Mouse (Mus musculus): ENCODE measurements around the gene Dmrtc1a. TPM values are rescaled to one million over a fixed set of nuclear protein-coding genes. Genes with fewer than 3 reads are reported as not detected.
"Not testable (repeated sequence)": the region's sequence is repeated elsewhere in the genome, so short reads cannot be mapped to it uniquely, and the experiment has no call there.

The Dmrtc1a gene
- total RNA-seq (2021), result 1 to 10 TPM in 1 of 2 experiments, under 1 TPM in 1; 0.50 to 4.5 TPM
- long read RNA-seq, experiment 1, partial matches to known transcripts, result 0 of 3 reads
- long read RNA-seq, experiment 1, other reads (novel, unspliced or antisense), result 3 of 3 reads
- long read RNA-seq, experiment 2, partial matches to known transcripts, result 1 of 2 reads
- long read RNA-seq, experiment 2, other reads (novel, unspliced or antisense), result 1 of 2 reads

GRCm38 (mm10) chrX:102908587-102908986, at the start of gene Dmrtc1a, which contains the start of gene 1700011M02Rik:
Dmrtc1a (minus strand) TSS chrX:102908687.
1700011M02Rik (plus strand) TSS chrX:102908905.
- DNase-seq (ENCODE audit: low spot score in 2 of 2), result not testable (repeated sequence)

- DNase-seq (ENCODE audit: low spot score in 2 of 2), result not testable (repeated sequence)
Observed at GRCm38 (mm10) chrX:102950136-102950535, 41.6 kb upstream of the Dmrtc1a start.

DNA sequence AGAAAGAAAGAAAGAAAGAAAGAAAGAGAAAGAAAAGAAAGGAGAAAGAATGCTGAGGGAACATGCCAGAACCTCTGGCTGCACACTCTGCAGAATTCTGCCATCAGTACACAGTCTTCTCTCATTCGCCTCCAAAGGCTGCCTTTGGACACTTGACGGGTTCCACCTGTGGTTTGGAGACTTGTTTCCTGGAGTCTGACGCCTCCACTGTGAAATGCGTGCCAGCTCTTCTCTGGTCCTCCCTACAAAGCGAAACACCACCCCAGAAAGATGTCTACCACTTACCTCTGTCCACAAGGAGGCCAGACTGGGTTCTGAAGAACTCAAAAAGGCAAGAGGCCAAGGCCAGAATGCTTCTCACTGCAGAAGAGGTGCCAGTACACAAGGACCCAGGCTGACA, 28.3 kb upstream of the Dmrtc1a start:
- no peak for DNase-seq (ENCODE audit: low spot score in 2 of 2)

DNA sequence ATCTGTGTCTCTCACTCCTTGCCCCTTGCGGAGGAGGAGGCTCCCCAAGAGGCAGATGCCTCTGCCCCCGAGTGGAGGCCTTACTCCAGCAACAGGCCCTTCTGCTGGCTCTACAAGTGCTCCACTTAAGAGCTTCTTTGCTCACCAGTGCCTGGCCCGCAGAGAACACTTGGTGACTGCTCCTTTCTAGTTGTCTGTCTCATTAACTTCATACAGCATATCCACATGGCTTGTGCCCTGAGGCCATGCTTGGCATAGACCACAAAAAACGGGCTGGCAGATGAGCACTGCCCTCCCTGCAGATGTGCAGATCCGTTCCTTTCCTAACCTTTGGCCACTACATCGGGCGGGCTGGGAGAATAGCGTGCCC, 25.9 kb upstream of the Dmrtc1a start:
- DNase-seq (ENCODE audit: low spot score in 2 of 2), result no peak

DNA sequence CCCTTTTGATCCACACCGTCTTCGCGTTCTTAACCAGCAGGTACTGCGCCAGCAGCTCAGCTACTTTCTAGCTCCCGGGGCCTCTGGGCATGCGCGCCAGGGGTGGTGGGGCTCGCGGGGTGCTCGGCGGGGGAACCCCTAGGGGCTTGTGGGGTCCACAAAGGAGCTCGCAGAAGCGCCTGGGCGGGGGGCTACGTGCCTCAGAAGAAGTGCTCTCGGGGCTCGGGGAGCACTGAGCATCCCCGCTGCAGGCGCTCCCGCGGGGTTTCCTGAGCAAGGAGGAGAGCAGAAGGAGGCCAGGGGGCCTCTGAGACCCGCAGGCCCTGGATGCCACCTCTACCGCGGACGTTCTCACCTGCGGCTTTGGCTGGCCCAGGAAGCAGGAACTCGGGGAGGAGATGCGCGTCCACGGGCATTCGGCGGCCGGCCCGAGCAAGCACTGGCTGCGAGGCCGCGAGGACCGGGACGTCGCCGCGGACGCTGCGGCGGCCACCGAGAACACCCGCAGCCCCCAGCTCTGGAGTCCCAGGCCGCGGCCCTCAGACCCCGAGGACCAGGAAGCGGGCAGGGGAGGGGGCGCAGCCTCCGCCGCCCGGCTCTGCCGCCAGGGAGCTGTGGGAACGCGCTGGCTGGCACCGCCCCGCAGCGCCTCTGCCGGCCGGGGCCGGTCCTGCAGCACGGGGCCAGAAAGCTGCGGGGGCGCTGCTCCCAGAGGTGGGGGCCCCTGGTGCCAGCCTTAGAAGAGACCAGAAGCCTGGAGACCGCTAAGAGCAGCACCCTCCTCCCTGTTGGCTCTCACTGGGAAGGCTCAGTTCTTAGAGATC, 25.3 kb upstream of the Dmrtc1a start:
- DNase-seq (ENCODE audit: low spot score in 2 of 2), result peak; percentile 30 to 43

DNA sequence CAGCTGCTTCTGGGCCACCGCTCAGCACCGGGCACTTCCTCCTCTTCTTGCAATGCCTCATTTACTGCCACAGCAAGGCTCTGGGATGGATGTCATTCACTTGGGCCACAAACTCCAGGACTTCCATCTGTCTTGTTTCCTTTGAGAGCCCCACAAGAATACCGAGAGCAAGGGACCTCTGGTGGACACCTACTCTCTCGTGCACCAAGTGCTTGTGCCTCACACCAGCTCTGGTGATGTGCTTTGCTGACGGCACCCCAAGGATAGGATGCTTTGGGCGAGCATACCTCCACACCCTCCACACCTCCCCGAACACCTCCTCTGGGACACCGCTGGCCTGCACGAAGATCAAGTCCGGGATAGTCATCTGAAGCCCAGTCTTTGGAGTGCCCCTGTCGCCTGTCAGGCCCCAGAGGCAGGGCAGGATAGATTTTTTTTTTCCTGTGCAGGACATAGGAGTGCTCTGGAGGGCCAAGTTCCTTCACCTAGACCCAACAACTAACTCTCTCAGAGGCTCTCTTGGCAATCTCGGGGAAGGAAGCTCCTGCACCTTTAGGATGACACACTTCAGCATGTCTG, 24.6 kb upstream of the Dmrtc1a start:
- no peak for DNase-seq (ENCODE audit: low spot score in 2 of 2)

DNA sequence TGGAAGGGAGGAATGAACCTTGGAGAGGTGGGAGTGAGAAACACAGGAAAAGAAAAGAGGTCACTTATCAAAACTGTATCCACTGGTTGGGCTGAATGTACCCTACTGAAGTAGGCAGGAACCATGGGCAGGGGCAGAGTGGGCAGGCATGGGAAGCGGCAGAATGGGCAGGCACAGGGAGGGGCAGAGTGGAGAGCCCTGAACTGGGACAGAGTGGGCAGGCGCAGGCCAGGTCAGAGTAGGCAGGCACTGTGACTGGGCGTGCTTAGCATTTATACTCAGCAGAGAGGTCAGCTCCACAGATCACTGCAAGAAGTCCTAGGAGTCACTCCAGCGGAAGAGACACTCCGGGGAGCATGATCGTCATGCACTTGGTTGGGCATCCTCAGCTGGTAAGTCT, 19.6 kb upstream of the Dmrtc1a start, which contains the start of gene 1700018G05Rik:
Gene 1700018G05Rik, plus strand, starts transcription at position 301 of the 400 bp plus-strand sequence.
- DNase-seq (ENCODE audit: low spot score in 2 of 2), result not testable (repeated sequence)

DNA sequence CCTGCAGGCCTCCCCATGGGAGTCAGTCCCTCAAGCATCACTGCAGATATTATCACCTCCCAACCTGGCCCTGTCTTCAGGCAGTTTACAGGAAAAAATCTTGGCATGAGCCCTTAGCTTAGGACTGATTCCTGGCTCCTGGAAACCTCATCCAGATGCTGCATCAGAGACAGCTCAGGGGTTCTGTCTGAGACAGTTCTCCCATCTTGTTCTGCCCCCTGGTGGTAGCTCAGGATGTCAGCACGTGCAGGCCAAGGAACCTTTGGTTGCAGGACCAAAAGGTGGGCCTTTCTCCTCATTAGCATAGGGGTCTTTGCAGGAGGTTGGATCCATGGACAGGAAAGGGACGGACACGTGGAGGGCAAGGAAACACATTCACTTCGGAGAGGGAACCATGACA, 18.2 kb upstream of the Dmrtc1a start:
- DNase-seq (ENCODE audit: low spot score in 2 of 2), result not testable (repeated sequence)

- DNase-seq (ENCODE audit: low spot score in 2 of 2), result not testable (repeated sequence)
Observed at GRCm38 (mm10) chrX:102914823-102915222, 6.3 kb upstream of the Dmrtc1a start.

DNA sequence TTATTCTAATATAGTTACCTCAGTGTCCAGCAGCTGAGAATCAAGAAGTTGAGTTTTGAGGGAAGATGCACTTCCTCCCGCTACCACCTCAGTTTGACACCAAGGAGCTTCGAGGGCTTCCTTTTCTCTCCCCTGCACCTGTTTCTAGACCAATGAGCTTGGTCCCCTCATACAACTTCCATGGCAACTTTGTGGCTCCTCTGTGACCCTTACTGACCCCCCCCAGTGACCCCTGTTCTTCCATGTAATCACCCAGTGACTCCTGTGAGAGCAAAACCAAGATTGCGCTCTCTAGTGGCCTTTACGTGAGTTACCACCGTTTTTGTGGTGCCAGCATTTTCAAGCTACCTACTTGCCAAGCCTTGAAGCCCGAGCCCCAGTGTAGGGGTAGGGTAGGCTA, 40.6 kb downstream of the Dmrtc1a start, which contains the start of gene 1700031F05Rik:
Gene 1700031F05Rik, minus strand, starts transcription at position 101 of the 400 bp plus-strand sequence.
- no peak for DNase-seq (ENCODE audit: low spot score in 2 of 2)

DNA sequence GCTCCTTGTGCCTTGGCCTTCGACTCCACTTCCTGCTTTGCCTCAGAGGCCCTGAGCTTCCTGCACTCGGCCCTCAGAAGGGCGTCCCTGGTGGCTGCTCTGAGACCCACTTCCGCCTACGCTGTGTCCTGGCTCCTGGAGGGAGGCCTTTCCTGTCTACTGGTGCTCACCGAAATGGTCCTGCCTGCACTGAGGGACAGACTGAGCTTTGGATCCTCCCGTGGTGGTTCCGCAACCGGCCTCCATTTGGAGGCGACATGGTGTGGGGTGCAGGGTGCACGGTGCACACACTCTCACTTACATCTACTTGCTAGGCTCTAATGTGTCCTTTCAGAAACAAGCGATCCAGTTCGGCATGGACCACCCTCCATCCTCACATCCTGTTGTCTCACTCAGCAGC, 54.0 kb downstream of the Dmrtc1a start, which contains the start of gene Dmrtc1c2:
Gene Dmrtc1c2, minus strand, starts transcription at position 101 of the 400 bp plus-strand sequence.
- not testable (repeated sequence) for DNase-seq (ENCODE audit: low spot score in 2 of 2)

Other genes with a start within 250 kb of the Dmrtc1a start
- gene Gm3880, start 221.7 kb downstream of the Dmrtc1a start, total RNA-seq (2021), result 1 to 10 TPM in 1 of 2 experiments, not detected in 1; 5.8 TPM
- gene Gm9112, start 201.1 kb downstream of the Dmrtc1a start, total RNA-seq (2021), result not detected
- gene Dmrtc1b, start 200.8 kb downstream of the Dmrtc1a start, total RNA-seq (2021), result not detected
- gene Dmrtc1c1, start 105.7 kb downstream of the Dmrtc1a start, total RNA-seq (2021), result not detected
- gene Dmrtc1c2, start 54.1 kb downstream of the Dmrtc1a start, total RNA-seq (2021), result not detected
- gene 1700031F05Rik, start 40.7 kb downstream of the Dmrtc1a start, total RNA-seq (2021), result not detected
- not detected for gene 1700011M02Rik, start 218 bp upstream of the Dmrtc1a start, total RNA-seq (2021)
- 1 to 10 TPM in 1 of 2 experiments, not detected in 1; 9.2 TPM for gene 1700018G05Rik, start 19.7 kb upstream of the Dmrtc1a start, total RNA-seq (2021)

Data from adrenal gland, adult 18-20 months (tissue).